Mouse (Mus musculus) bone marrow, adult 2 months (tissue): ENCODE data around the gene Nudt8. TPM values are rescaled to one million over a fixed set of nuclear protein-coding genes. Genes with fewer than 3 reads are reported as not detected.
"Not testable (repeated sequence)": the region's sequence is repeated elsewhere in the genome, so short reads cannot be mapped to it uniquely, and the experiment has no call there.

ENCODE experiments used
- H3K27ac ChIP-seq: fragments of 200-500 bp; 2 replicates; pipeline ENCODE4 v1.5.1; 2012; ENCODE audit warnings: low read depth, mild to moderate bottlenecking, control low read depth, inconsistent platforms, low read length; ENCODE audit not compliant: control insufficient read depth, poor library complexity, insufficient read depth
- H3K4me1 ChIP-seq: fragments of 200-500 bp; 2 replicates; pipeline ENCODE4 v1.6.1; 2011; ENCODE audit warnings: low read length; ENCODE audit not compliant: control insufficient read depth, insufficient read depth
- H3K4me3 ChIP-seq: fragments of 200-500 bp; replicated peaks from 2 replicates; pipeline ENCODE3; 2011; ENCODE audit warnings: mild to moderate bottlenecking, low read depth, low read length, control low read depth; ENCODE audit not compliant: control insufficient read depth
- CTCF ChIP-seq: fragments of 200-500 bp; IDR thresholded peaks from 2 replicates; pipeline ENCODE4 v1.5.1; 2011; ENCODE audit warnings: low read length, control low read depth; ENCODE audit not compliant: control insufficient read depth, insufficient read depth
- POLR2A ChIP-seq: fragments of 200-500 bp; IDR thresholded peaks from 2 replicates; pipeline ENCODE4 v1.6.1; 2011; ENCODE audit warnings: low read depth, mild to moderate bottlenecking, control low read depth, low read length, borderline replicate concordance; ENCODE audit not compliant: control insufficient read depth
- WGBS: fragments of 180-500 bp; shearing (Covaris S2); methylation state at CpG from one replicate; pipeline ENCODE4 v1.1.7; 2018; 5-methylcytosine and 5-hydroxymethylcytosine counted together
- polyA plus RNA-seq: library from polyadenylated mRNA; stranded (reverse); fragments of >200 nt; gene quantifications from 2 replicates; pipeline ENCODE4 v1.2.4, GENCODE M21; 2011; ENCODE audit warnings: low replicate concordance; ENCODE audit not compliant: missing spikeins, insufficient read depth, insufficient read length

Nudt8 gene
- polyA plus RNA-seq = 9.7 and 18.1 TPM in 2 replicates

GRCm38 (mm10) chr19:4000119-4000900, at the start of gene Nudt8, which contains the start of gene Gm49405:
Gene Nudt8 (plus strand): TSS chr19:4000580.
Gene Gm49405 (plus strand): TSS chr19:4000626.
- H3K27ac ChIP-seq = peak within 1 kb of the TSS; percentile 96
- peak; percentile 78 for TF ChIP-seq CTCF
- TF ChIP-seq POLR2A = peak; percentile 93
- peak within 1 kb of the TSS; percentile 85 for H3K4me3 ChIP-seq
- WGBS = under 1% methylated on average over 64 of the region's 64 CpGs
- H3K4me1 ChIP-seq = peaks cover 2% of the 10 kb centered on the region

GRCm38 (mm10) chr19:3951461-3951860, 48.9 kb upstream of the Nudt8 start:
- Histone ChIP-seq H3K27ac (no peak overlapping the region), H3K4me1 (peaks cover 5% of the 10 kb centered on the region; the same call in 1 of the 2 replicates), H3K4me3 (no peak overlapping the region)
- TF ChIP-seq CTCF = no peak
- no peak for TF ChIP-seq POLR2A

GRCm38 (mm10) chr19:3952099-3952498, 48.3 kb upstream of the Nudt8 start:
- TF ChIP-seq POLR2A (no peak), CTCF (no peak)
- Histone ChIP-seq H3K27ac (no peak overlapping the region), H3K4me1 (peaks cover 5% of the 10 kb centered on the region; the same call in 1 of the 2 replicates), H3K4me3 (no peak overlapping the region)
- 37% methylated on average over 1 of the region's 1 CpGs for WGBS

- Histone ChIP-seq H3K27ac (no peak overlapping the region), H3K4me1 (peaks cover 5% of the 10 kb centered on the region; the same call in 1 of the 2 replicates), H3K4me3 (no peak overlapping the region)
- WGBS = 49% methylated on average over 3 of the region's 3 CpGs
- no peak for TF ChIP-seq CTCF
- no peak for TF ChIP-seq POLR2A
These were observed 45.3 kb upstream of the Nudt8 start for GRCm38 (mm10) chr19:3955033-3955432.

GRCm38 (mm10) chr19:3955804-3956203, 44.6 kb upstream of the Nudt8 start:
- peaks cover 5% of the 10 kb centered on the region; the same call in 1 of the 2 replicates for H3K4me1 ChIP-seq
- WGBS = 68% methylated on average over 4 of the region's 4 CpGs
- H3K4me3 ChIP-seq = no peak overlapping the region
- no peak overlapping the region for H3K27ac ChIP-seq
- no peak for TF ChIP-seq POLR2A
- TF ChIP-seq CTCF = no peak

GRCm38 (mm10) chr19:3957296-3958036, 42.9 kb upstream of the Nudt8 start:
- not testable (repeated sequence) for H3K4me3 ChIP-seq, H3K4me1 ChIP-seq, H3K27ac ChIP-seq
- 73% methylated on average over 5 of the region's 5 CpGs for WGBS

GRCm38 (mm10) chr19:3958470-3958869, 41.9 kb upstream of the Nudt8 start, which contains the start of gene Aldh3b3:
Gene Aldh3b3 (plus strand): TSS chr19:3958645.
- Histone ChIP-seq H3K27ac (no peak within 1 kb of the TSS), H3K4me1 (peaks cover 2% of the 10 kb centered on the region; the same call in 1 of the 2 replicates), H3K4me3 (no peak within 1 kb of the TSS)
- TF ChIP-seq POLR2A = no peak
- no peak for TF ChIP-seq CTCF
- WGBS = 72% methylated on average over 4 of the region's 4 CpGs

- peaks cover 3% of the 10 kb centered on the region; the same call in 1 of the 2 replicates for H3K4me1 ChIP-seq
- TF ChIP-seq POLR2A (no peak), CTCF (no peak)
- no peak overlapping the region for H3K27ac ChIP-seq
- H3K4me3 ChIP-seq = no peak overlapping the region
These were observed 41.4 kb upstream of the Nudt8 start for GRCm38 (mm10) chr19:3959030-3959429.
